Mouse (Mus musculus) megakaryocyte, embryonic 14.5 days (primary cell): Measurements from ENCODE around the gene Disp3.

Experiments
- FLI1 ChIP-seq: IDR thresholded peaks from 2 replicates; pipeline ENCODE4 v1.6.1; 2012; ENCODE audit warnings: low read length, inconsistent platforms, mixed read lengths
- GATA1 ChIP-seq: IDR thresholded peaks from 3 replicates; pipeline ENCODE4 v1.6.1; 2012; ENCODE audit warnings: mixed read lengths, low read length, inconsistent platforms, borderline replicate concordance

DNA sequence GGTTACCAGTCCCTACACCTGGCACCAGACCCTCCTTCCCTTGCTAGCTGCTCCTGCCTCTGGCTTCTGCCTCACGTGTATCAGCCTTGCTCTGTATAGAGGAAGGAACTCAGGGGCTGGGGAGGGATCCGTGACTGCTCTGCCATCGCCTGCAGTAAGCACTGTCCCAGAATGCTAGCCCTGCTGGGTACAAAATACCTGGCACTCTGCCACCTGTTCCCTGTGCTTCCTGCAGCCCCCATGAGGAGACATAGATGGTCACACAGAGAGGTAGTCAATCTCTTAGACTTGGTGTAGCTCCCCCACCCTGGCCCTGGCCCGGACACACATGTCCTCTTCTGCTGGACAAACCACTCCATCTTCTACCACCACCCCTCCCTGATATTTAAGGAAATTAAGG is 22.4 kb upstream of the Disp3 start:
- TF ChIP-seq GATA1 (no peak), FLI1 (no peak)
